Mouse (Mus musculus) ES-Bruce4 (cell line): ENCODE results near the gene Unc93b1.

Experiments
- CTCF ChIP-seq: IDR thresholded peaks from one replicate; pipeline ENCODE4 v1.8.1; 2011; ENCODE audit warnings: low read depth, low read length
- EP300 ChIP-seq: IDR thresholded peaks from 2 replicates; pipeline ENCODE4 v1.6.1; 2011; ENCODE audit warnings: low read depth, low read length; ENCODE audit not compliant: insufficient read depth
- POLR2A ChIP-seq: IDR thresholded peaks from one replicate; pipeline ENCODE4 v1.8.1; 2011; ENCODE audit warnings: low read length; ENCODE audit not compliant: insufficient read depth

DNA sequence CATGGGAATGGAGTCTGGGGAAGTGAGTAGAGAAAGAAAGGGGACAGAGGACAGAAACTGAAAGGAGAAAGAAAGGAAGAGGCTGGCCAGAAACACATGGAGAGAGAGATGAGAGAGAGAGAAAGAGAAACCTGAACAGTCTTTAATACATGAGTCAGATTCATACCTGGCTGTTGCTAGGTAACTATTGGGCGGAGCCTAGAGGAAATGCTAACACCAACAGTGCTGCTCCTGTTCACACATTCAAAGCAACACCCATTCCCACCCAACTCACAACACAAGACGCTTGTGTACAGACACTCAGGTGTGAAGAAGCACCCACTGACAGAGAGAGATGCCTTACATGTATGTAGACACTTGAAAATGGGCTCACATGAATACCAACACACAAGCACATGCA, 40.9 kb downstream of the Unc93b1 start:
- TF ChIP-seq POLR2A (no peak), CTCF (no peak), EP300 (no peak)
